Mouse (Mus musculus) T-cell, adult 66 days (primary cell): ENCODE data around the gene Ms4a8a. TPM values are rescaled to one million over a fixed set of nuclear protein-coding genes. Genes with fewer than 3 reads are reported as not detected.

Source experiments
- total RNA-seq, 2 experiments: library from RNA; stranded (reverse); gene quantifications; 3 replicates in 1 of 2; 4 replicates in 1 of 2; pipeline ENCODE4 v1.2.4; 2023

Ms4a8a gene
- 1 to 10 TPM; 1.5 to 1.7 TPM for total RNA-seq

GRCm38 (mm10) chr19:11080934-11081333 lies at the start of gene Ms4a8a:
Gene Ms4a8a (minus strand): TSS chr19:11081102.

GRCm38 (mm10) chr19:11017891-11018290 lies 63.0 kb downstream of the Ms4a8a start, which contains the start of gene Ms4a18:
Gene Ms4a18 (minus strand): TSS chr19:11018031.

Other genes starting within 250 kb of the Ms4a8a start
- gene Slc15a3, start 241.4 kb downstream of the Ms4a8a start, total RNA-seq, result 1 to 10 TPM in 1 of 2 experiments, under 1 TPM in 1; 0.83 to 2.0 TPM
- 1 to 10 TPM in 1 of 2 experiments, under 1 TPM in 1; 0.79 to 1.2 TPM for gene Tmem132a, start 211.2 kb downstream of the Ms4a8a start, total RNA-seq
- 10 to 100 TPM; 26.0 to 26.4 TPM for gene Tmem109, start 199.1 kb downstream of the Ms4a8a start, total RNA-seq
- gene Prpf19, start 185.9 kb downstream of the Ms4a8a start, total RNA-seq, result 100 to 1,000 TPM; 104 to 135 TPM
- gene Zp1, start 160.5 kb downstream of the Ms4a8a start, total RNA-seq, result not detected
- under 1 TPM in 1 of 2 experiments, not detected in 1; 0.36 TPM for gene Ptgdr2, start 143.9 kb downstream of the Ms4a8a start, total RNA-seq
- gene Ccdc86, start 131.8 kb downstream of the Ms4a8a start, total RNA-seq, result 10 to 100 TPM; 29.1 to 30.6 TPM
- not detected for gene Ms4a10, start 106.4 kb downstream of the Ms4a8a start, total RNA-seq
- not detected for gene Ms4a15, start 87.9 kb downstream of the Ms4a8a start, total RNA-seq
- not detected for gene Ms4a18, start 63.1 kb downstream of the Ms4a8a start, total RNA-seq
- not detected for gene 1700017D01Rik, start 49.8 kb upstream of the Ms4a8a start, total RNA-seq
- not detected for gene 1700025F22Rik, start 84.2 kb upstream of the Ms4a8a start, total RNA-seq
- gene Ms4a13, start 115.6 kb upstream of the Ms4a8a start, total RNA-seq, result not detected
- not detected for gene Ms4a12, start 151.3 kb upstream of the Ms4a8a start, total RNA-seq
- gene Ms4a1, start 185.1 kb upstream of the Ms4a8a start, total RNA-seq, result 1 to 10 TPM in 1 of 2 experiments, under 1 TPM in 1; 0.62 to 3.3 TPM
- gene Ms4a5, start 202.8 kb upstream of the Ms4a8a start, total RNA-seq, result not detected
- gene Ms4a14, start 233.4 kb upstream of the Ms4a8a start, total RNA-seq, result not detected